Mouse (Mus musculus): ENCODE results near the gene Olfr160. TPM values are rescaled to one million over a fixed set of nuclear protein-coding genes. Genes with fewer than 3 reads are reported as not detected.

The Olfr160 gene
- 0.27 TPM for polyA plus RNA-seq (2017; shearing (Covaris generic))

DNA sequence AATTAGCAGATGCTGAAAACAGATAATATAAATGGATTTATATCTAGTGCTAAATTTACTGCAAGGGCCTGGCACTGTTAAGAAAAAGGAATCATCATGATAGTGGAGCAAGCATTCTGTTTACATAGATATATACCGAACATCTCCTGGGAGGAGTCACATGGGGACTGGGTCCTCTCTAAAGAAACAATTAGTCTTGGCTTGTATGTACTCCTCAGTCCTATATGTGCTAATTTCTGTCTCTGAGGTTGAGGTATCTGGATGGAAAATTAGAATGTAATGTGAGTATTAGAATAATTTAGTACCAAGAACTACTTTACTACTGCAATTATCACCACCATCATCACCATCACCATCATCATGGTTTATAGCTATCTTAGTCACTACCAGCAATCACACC lies at the start of gene Olfr160:
TSS of gene Olfr160 (minus strand) at position 101 of the 400 bp plus-strand sequence.

GRCm38 (mm10) chr9:37744806-37745205 lies 28.8 kb upstream of the Olfr160 start, which contains the start of gene Olfr874:
Olfr874 (plus strand) TSS chr9:37745106.

GRCm38 (mm10) chr9:37669115-37669514 lies 46.9 kb downstream of the Olfr160 start, which contains the start of gene Panx3:
Panx3 (minus strand) TSS chr9:37669235.

Other genes with a start within 250 kb of the Olfr160 start
- 36.0 TPM for gene Msantd2, start 226.9 kb downstream of the Olfr160 start, polyA plus RNA-seq (2017; shearing (Covaris generic))
- gene Esam, start 188.2 kb downstream of the Olfr160 start, polyA plus RNA-seq (2017; shearing (Covaris generic)): not detected
- gene Vsig2, start 177.0 kb downstream of the Olfr160 start, polyA plus RNA-seq (2017; shearing (Covaris generic)): 0.69 TPM
- gene Nrgn, start 163.3 kb downstream of the Olfr160 start, polyA plus RNA-seq (2017; shearing (Covaris generic)): 0.44 TPM
- gene Siae, start 160.6 kb downstream of the Olfr160 start, polyA plus RNA-seq (2017; shearing (Covaris generic)): 11.1 TPM
- gene Spa17, start 102.5 kb downstream of the Olfr160 start, polyA plus RNA-seq (2017; shearing (Covaris generic)): not detected
- 141 TPM for gene Tbrg1, start 58.9 kb downstream of the Olfr160 start, polyA plus RNA-seq (2017; shearing (Covaris generic))
- gene Panx3, start 47.0 kb downstream of the Olfr160 start, polyA plus RNA-seq (2017; shearing (Covaris generic)): 0.44 TPM
- gene Olfr874, start 28.9 kb upstream of the Olfr160 start, polyA plus RNA-seq (2017; shearing (Covaris generic)): not detected
- gene Olfr875, start 55.6 kb upstream of the Olfr160 start, polyA plus RNA-seq (2017; shearing (Covaris generic)): not detected
- 0.62 TPM for gene Olfr876, start 86.8 kb upstream of the Olfr160 start, polyA plus RNA-seq (2017; shearing (Covaris generic))
- gene Olfr877, start 138.0 kb upstream of the Olfr160 start, polyA plus RNA-seq (2017; shearing (Covaris generic)): 0.13 TPM
- gene Olfr145, start 180.5 kb upstream of the Olfr160 start, polyA plus RNA-seq (2017; shearing (Covaris generic)): 0.15 TPM
- 0.26 TPM for gene Olfr878, start 201.6 kb upstream of the Olfr160 start, polyA plus RNA-seq (2017; shearing (Covaris generic))

Measured in effector memory CD4-positive, alpha-beta T cell, adult 7 months (primary cell).